Mouse (Mus musculus): ENCODE data around the gene Rusc1.

GRCm38 (mm10) chr3:89061696-89062095, 31.4 kb downstream of the Rusc1 start:
- no peak for TF ChIP-seq CTCF (IDR thresholded peaks at IDR 0.05; ENCODE audit: control insufficient read depth, insufficient read depth, low read length)
- no peak for TF ChIP-seq POLR2A (IDR thresholded peaks at IDR 0.05; ENCODE audit: borderline replicate concordance, control insufficient read depth, low read depth, low read length)

All from bone marrow, adult 2 months (tissue).